Mouse (Mus musculus) MEL (cell line): ENCODE measurements around the gene Med9.

Experiments
- CHD2 ChIP-seq: IDR thresholded peaks from 2 replicates; pipeline ENCODE4 v1.6.1; 2011; ENCODE audit warnings: low read length, improper control_type of control experiment
- ETS1 ChIP-seq: IDR thresholded peaks from 2 replicates; pipeline ENCODE4 v1.6.1; 2012; ENCODE audit warnings: low read depth, mild to moderate bottlenecking, inconsistent platforms, low read length, improper control_type of control experiment, moderate library complexity
- GATA1 ChIP-seq: IDR thresholded peaks from 2 replicates; pipeline ENCODE4 v1.6.1; 2011; ENCODE audit warnings: low read depth, low read length, improper control_type of control experiment
- HCFC1 ChIP-seq: IDR thresholded peaks from 2 replicates; pipeline ENCODE4 v1.6.1; 2012; ENCODE audit warnings: low read depth, mild to moderate bottlenecking, inconsistent platforms, low read length, improper control_type of control experiment, moderate library complexity
- JUND ChIP-seq: IDR thresholded peaks from 2 replicates; pipeline ENCODE4 v1.6.1; 2011; ENCODE audit warnings: low read depth, mild to moderate bottlenecking, improper control_type of control experiment, low read length
- MAZ ChIP-seq: IDR thresholded peaks from 2 replicates; pipeline ENCODE4 v1.6.1; 2012; ENCODE audit warnings: low read depth, mild to moderate bottlenecking, inconsistent platforms, low read length, improper control_type of control experiment
- POLR2A ChIP-seq, 2 experiments: IDR thresholded peaks; 2 replicates each; pipeline ENCODE4 v1.6.1; 2011 to 2012; ENCODE audit warnings: low read length in 2 of 2, mild to moderate bottlenecking in 2 of 2, control low read depth in 1 of 2, improper control_type of control experiment in 1 of 2, low read depth in 1 of 2, moderate library complexity in 1 of 2; ENCODE audit not compliant: control insufficient read depth in 1 of 2, insufficient read depth in 1 of 2, poor library complexity in 1 of 2
- RAD21 ChIP-seq: IDR thresholded peaks from 2 replicates; pipeline ENCODE4 v1.6.1; 2011; ENCODE audit warnings: mild to moderate bottlenecking, low read depth, low read length, improper control_type of control experiment
- ZKSCAN1 ChIP-seq: IDR thresholded peaks from 2 replicates; pipeline ENCODE4 v1.6.1; 2012; ENCODE audit warnings: low read depth, mild to moderate bottlenecking, inconsistent platforms, low read length, improper control_type of control experiment, moderate library complexity
- ZMIZ1 ChIP-seq: IDR thresholded peaks from 2 replicates; pipeline ENCODE4 v1.6.1; 2012; ENCODE audit warnings: low read depth, mild to moderate bottlenecking, inconsistent platforms, low read length, improper control_type of control experiment, moderate library complexity

GRCm38 (mm10) chr11:59970780-59971179 is 22.8 kb downstream of the Med9 start:
- TF ChIP-seq GATA1 (no peak), RAD21 (no peak), CHD2 (no peak), MAZ (no peak), POLR2A (IDR thresholded peaks at IDR 0.05; ENCODE audit: control insufficient read depth in 1 of 2, insufficient read depth in 1 of 2, low read depth in 1 of 2, low read length in 2 of 2, poor library complexity in 1 of 2) (no peak), ZKSCAN1 (no peak), ETS1 (no peak), JUND (no peak), ZMIZ1 (no peak), HCFC1 (no peak)
